Mouse (Mus musculus): ENCODE measurements at regions not wholly inside any gene's neighbourhood (a gene's known extent, or its start where the extent isn't known, plus 50 kb on each side); places are given as distances from the start of the nearest gene placed in this dataset.
"Not testable (repeated sequence)": the region's sequence is repeated elsewhere in the genome, so short reads cannot be mapped to it uniquely, and the experiment has no call there.

DNA sequence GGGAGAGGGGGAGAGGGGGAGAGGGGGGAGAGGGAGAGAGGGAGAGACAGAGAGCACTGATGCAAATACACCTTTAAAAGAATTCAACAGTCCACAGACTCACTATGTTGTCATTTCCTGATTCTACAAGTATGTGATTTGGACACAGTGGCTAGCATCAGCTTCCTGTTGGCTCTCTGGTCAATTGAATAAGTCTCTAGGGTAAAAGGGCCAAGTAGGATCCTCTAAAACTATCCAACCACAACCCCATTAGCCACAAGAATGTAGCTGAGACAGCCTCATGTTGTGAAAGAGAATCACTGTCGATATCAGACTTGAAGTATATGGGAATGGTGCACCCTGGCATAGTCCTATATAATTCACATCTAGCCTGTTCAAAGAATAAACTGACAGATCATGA, 481.8 kb upstream of the Smim15 start:
- intact Hi-C loops (cut with DNase I) = no loop called here
- no peak for DNase-seq

DNA sequence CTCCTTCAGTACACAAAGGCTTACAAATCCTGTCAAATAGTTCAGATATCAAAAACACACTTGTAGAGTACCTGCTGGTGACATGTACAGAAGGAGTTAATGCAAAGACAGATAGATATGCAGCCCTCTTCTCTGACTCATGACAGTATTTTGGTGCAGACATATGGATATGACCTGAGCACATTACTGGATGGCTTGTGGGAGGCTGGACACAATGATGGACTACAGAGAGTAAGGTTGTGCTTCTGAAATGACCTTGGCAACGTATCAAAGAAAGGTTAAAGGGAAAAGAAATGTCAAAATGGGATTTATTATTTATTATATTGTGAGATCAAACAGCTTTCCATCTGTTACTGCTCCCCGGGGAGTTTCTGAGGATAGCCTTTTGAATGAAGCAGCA, 482.7 kb upstream of the Smim15 start:
- no peak for DNase-seq
- intact Hi-C loops (cut with DNase I) = no loop called here

DNA sequence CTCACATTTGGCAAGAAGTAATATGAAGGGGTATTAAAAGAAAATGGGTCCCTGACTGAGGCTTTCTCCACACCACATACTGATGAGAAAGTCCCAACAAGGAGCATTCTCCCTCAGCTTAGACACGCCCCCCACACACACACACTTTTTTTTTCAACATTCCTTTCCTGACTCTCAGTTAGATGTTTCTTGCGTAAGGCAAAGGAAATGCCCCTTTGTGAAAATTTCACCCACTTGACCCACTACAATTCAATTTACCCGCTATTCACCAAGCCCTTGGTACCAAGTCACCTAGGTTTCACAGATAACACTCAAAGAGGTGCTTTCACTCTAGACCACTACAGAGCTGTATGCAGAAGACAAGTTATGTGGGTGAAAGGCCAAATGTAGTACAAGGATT, 488.3 kb upstream of the Smim15 start:
- intact Hi-C loops (cut with DNase I) = no loop called here
- no peak for DNase-seq

DNA sequence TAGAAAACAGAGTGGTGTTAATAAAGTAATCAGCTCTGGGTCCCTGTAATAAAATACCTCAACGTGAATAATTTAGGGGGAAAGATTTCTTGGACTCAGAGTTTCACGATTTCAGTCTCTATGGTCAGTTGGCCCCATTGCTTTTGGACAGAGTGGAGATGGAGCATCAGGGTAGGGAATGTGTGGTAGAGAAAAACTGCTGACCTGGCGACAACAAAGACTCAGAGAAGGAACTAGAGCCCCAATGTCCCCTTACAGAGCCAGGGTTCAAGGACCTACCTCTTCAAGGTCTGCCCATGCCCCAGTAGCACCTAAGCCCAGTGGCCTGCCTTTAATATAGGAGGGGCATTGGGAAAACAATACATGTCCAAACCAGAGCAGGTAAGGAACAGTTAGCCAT, 490.2 kb upstream of the Smim15 start:
- DNase-seq = no peak
- intact Hi-C loops (cut with DNase I) = no loop called here

DNA sequence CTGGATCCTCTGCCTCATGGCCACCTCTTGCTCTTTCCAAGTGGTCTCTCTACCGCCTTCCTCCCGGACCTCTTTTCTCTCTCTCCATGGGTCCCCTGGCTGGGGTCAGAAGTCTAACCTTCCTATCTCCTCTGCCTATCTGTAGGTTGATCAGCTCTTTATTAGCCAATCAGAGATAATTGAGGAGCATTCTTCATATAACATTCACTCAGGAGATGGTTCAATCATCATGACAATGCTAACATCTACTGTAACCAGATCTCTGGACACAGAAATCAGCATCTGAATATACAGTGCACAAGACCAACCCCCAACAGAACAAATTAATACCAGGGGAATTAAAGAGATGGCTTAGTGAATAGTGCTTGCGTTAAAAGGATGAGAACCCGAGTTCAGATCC, 492.1 kb upstream of the Smim15 start:
- intact Hi-C loops (cut with DNase I) = no loop called here
- DNase-seq = no peak

DNA sequence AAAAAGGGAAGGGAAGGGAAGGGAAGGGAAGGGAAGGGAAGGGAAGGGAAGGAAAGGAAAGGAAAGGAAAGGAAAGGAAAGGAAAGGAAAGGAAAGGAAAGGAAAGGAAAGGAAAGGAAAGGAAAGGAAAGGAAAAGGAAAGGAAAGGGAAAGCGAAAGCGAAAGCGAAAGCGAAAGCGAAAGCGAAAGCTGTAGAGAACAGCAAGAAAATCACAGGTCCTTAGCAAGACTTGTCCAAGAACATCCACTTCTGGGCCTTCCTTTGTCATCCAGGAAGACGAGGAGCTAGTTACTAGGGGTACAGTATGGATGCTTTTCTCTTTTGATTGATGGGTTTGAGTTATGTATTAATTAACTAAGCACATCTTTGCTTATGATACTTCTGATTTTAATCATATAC, 494.3 kb upstream of the Smim15 start:
- DNase-seq; intact Hi-C loops (cut with DNase I): not testable (repeated sequence)

DNA sequence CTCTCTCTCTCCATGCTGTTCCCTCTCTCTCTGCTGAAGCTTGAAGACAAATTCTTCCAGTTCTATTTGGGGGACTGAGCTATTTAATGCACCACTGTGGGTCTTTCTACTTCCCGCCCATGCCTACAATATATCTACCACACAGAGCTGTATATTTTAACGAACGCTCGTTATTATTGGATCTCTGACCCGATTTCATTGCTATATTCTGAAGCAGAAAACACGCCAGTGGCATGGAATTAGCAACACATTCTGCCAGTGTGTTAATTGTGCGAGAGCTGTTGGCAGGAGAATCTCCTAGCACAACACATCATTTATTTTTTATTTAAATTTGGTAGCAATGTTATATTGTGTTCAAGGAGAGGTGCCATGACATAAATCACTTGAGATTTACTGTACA, 497.2 kb upstream of the Smim15 start:
- intact Hi-C loops (cut with DNase I) = no loop called here

DNA sequence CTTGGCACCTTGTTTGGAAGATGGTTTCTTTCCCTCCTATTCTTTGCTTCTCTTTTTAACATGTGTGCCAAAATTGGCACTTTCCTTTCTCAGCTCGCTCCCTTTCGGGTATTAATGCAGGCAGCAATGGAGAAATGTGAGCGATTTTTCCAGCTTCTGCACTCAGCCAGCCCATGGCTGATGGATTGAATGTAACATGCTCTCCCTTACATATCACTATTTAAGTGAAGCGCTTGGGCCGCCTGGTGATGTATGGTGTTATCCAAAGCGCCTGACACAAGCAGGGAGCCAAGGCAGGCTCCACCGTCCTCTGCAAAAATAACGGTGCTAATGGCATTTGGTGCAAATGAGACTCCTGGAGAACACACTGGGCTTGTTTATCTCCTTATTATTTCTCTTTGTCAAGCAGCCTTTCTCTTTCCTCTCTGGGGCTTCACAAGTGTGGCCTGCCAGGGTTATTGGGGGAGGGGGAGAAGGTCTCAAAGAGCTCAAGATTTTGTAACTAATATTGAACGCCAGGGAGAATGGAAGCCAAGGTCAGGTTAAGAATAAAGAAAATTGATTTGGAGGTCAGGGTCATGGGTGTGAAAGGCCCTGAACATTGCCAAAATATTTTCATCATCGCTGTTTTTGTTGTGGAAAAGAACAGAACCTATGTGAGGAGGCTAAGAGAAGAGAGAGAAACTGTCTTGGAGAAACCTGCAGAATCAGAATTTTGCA, 497.9 kb upstream of the Smim15 start:
- no peak for DNase-seq
- intact Hi-C loops (cut with DNase I) = no loop called here

More for the DNA sequence above, 497.2 kb upstream of the Smim15 start:
- no peak for DNase-seq

DNA sequence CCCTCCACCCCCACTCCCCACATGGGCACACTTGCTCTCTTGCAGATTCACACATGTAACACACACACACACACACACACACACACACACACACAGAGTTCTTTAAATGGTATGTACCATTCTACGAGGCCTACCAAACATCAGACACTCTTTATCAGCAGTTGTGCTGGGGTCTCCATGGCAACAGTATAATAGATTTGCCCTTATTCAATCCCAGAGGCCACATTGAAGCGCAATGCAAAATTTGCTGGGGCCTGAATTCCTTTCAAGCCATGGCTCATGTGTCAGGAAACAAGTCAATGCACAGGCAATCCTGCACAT, 502.7 kb upstream of the Smim15 start:
- no peak for DNase-seq
- intact Hi-C loops (cut with DNase I) = no loop called here

DNA sequence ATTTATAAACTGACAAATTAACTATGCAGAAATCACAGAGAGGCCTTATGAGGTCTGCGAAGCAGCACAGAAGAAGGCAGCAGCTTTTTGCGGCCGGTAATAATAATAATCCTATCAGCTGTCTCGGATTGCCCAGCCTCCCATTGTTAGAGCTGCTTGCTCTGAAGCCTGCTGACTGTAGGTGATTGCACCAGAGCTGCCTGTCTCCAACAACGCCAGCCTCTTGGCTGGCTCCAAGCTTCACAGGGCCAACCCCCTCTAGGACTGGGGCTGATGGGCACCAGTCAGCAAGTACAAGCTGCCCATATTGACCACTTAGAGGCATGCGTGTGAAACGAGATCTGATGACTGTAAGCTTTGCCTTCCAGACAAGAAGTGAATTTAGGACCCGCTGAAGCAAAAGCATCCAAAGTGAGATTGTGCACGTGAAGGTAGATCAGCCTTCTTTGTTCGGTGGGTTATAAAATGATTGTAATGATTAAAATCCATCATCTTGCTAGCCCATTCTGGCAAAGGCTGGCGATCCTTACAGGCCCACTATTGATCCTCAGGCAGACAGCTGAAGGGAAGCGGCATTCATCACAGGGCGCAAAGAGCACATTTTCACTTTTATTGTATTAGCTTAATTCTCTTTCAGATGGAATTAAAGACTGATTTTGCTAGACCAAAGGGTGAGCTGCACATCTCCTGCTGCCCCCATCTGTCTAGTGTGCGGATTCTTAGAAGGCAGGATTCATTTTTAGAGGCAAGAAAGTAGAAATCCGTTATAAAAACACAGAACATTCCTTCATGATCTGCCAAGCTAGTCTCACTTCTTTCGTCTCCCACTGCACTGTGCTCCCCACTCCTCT, 503.2 kb upstream of the Smim15 start:
- DNase-seq = peak; percentile 72
- intact Hi-C loops (cut with DNase I) = no loop called here

DNA sequence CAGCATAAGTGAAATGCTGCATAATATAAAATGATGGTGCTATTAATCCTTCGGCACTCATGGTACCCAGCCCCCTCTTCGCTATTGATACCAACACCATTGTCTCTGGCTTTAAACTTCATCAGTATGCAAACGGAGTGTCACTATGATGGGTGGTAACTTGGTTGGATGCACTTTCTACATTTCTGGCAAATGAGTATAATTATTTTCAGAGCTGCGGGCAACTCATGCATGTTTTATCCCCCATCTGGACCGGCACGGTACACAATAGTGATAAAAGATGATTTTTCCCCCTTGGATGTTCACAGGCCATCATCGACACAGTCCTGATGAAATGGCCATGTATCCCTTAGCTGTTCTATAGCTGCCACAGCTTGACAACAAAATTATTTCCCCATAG, 503.9 kb upstream of the Smim15 start:
- DNase-seq = no peak
- intact Hi-C loops (cut with DNase I) = no loop called here

DNA sequence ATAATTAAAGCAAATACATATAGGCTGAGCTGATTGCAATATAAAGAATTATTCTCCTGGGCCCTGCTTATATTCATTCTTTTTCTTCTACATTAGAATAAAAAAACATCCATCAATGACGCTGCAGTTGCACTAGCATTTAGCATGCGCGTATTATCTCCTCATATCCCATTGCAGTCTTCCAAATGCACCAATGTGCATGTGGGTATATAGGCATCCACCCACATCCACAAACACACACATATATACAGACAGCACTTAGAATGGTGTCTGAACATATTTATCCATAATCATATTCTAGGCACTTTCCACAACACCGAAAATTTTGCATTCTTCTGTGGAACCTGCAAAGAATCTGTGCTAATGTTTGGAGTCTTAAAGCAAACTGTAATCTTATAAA, 504.4 kb upstream of the Smim15 start:
- DNase-seq = no peak

DNA sequence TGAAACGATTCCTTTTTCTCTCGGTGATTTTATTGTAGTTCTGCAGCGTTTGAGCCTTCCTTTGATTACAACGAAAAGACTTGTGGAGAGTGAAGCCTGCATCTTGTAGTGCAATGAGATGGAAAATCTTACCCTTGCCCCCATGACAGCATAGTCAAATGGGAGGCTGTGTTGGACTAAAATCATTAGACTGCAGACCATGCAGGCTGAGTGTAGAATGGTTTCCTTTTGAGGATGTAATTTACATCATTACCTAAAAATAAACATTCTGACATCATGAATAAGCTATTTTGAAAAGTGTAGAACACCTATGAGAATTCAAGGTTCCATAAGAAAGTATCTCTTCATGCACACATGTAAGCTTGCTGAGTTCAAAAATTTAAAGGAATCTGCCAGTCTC, 504.9 kb upstream of the Smim15 start:
- intact Hi-C loops (cut with DNase I) = no loop called here
- DNase-seq = no peak

More for the DNA sequence above, 504.4 kb upstream of the Smim15 start:
- intact Hi-C loops (cut with DNase I) = no loop called here

DNA sequence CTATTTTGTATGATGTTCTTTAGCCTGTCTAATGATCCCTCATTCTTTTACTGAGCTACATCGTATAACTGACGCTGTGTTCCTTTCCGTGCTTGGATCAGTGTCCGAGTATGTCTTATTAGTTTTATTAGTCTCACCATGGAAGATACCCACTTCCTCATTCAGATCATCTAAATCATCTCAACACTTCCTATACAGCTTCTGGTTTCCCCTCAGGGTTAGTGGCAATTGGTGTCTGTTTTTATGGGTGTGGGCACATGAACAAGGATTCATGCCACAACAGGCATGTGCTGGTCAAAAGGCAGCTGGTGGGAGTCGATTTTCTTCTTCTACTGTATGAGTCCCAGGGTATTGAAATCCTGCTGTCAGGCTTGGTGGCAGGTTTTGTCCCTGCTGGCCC, 509.0 kb upstream of the Smim15 start:
- no peak for DNase-seq
- intact Hi-C loops (cut with DNase I) = no loop called here

DNA sequence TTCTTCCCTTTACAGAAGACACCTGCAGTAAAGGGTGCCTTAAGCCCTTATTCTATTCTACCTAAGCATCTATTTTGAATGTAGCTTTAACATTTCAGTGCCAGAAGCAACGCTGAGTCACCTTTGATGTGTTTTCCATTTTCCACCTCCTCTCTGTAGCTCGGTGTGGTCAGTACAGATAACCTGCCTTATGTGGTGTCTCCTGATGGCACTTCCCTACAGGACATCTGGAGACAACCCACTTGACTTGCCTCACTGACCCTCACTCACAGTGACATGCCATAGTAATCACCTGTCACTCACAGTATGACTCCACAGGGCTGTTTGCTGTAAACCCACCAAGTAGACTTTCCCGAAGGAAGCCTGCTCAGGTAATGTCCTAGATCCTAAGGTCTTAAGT, 510.9 kb upstream of the Smim15 start:
- no peak for DNase-seq
- intact Hi-C loops (cut with DNase I) = no loop called here

DNA sequence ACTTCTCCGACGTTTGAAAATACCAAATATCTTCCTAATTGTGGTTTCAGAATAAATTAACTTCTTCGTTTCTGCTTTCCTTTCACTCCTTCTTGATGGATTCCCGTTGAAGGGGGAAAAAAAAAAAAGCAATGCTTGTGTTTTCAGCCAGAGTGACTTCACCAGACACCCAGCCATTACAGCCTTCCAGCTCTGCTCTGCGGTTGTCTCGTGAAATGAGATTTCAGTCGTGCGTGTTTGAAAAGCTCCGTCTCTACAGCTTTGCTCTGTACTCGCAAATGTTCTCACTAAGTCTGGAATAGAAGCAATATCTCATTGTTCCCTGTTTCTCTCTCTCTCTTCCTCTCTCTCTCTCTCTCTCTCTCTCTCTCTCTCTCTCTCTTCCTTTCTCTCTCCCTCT, 509.6 kb upstream of the Kif2a start:
- intact Hi-C loops (cut with DNase I) = no loop called here
- no peak for DNase-seq

DNA sequence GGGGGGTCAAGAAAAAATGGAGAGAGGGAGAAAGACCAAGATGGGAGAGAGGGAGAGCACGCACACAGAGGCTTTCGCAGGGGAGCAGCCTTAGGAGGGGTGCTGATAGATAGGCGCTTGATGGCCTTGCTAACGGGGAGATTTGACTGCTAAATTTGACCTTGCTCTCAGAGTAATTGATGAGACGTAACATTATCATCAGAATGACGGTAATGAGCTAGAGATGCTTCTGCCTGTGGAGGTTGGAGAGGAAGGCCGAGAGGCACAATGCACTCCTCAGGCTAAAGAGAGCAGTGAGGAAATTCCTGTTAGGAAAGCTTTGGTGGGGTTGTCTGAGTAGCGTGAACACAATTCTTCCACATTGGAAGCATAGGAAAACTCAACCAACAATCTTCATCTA, 509.1 kb upstream of the Kif2a start:
- DNase-seq = no peak

DNA sequence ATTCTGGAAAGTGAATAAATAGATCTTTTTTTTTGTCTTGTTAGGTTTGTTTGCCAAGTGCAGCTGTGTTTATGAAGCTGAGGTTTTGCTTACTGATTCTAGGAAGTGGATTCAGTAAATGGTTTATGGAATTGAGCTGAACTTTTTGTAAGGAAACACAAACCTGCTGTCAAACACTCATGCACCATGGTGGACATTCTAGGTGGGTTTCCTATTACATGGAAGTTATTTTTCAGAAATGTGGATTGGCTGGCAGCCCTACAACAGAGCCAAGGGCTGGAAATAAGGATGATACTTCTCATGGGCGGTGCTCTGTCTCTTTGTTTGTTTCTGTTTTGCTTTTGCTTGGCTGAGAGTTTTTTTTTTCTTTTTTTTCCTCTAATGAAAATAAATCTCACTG, 508.5 kb upstream of the Kif2a start:
- intact Hi-C loops (cut with DNase I) = no loop called here
- DNase-seq = no peak

More for the DNA sequence above, 509.1 kb upstream of the Kif2a start:
- intact Hi-C loops (cut with DNase I) = no loop called here

DNA sequence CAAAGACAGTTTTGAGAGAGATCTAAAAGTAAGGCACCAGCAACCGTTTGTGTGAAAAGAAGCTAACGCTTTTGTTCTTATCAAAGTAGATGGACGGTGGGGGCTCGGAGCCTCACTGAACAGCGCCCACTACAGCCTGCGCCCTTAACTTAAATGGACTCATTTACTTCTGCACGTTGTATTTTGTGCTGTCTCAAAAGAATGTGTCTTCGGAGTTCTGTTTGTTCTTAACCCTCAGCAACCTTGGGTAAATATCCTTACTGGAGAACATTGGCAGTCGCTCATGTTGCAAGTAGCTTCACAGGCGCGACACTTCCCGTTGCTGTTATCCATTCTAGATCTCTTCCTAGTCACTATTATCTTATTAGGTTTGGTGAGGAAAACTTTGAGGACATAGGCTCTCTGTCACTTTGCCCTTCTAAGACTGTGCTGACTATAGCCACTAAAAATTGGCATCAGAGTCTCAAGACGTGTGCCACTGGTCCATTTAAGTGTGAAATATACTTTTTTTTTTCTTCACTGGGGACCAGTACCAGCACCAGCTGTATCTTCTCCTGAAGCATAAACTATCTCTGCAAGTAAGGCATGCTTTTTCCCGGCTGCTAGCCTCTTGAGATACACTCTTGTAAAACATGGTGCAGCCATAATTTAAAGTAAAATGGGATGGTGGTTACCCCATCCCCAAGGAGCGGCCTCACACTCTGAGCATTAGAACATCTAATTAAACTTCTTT, 507.0 kb upstream of the Kif2a start:
- DNase-seq = no peak
- intact Hi-C loops (cut with DNase I) = no loop called here

DNA sequence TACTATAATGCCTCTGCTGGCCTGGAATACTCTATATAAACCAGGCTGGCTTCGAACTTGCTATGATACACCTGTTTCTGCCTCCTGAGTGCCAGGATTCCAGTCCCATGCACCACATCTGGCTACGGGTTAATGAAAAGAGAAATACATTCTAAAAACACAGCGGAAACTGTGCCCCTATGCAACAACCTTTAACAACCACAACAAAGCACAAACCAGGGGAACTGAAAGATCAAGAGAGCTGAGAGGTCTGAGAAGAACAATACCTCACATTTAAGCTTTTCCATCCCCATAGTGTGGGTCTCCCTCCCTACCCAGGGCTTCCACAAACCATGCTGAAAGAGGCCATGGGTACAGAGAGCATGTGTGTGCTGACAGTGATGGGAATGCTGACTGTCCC, 501.0 kb upstream of the Kif2a start:
- no peak for DNase-seq
- intact Hi-C loops (cut with DNase I) = no loop called here

DNA sequence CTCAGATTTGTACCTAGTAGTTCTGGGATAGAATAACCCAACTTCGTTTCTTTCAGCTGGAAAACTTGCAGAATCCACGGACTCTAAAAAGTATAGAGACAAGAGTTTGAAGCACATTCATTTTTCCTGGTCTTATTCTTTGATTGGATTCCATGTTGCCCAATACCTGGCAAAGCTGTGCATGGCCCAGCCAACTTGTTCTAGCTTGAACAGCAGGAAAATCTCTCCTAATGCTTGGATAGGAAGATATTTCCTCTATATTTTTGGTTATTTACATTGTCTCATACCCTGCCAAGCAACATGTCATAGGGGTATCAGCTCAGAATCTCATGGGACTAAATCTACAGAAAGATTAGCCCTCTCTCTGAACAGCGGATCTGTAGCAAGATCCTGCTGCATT, 492.3 kb upstream of the Kif2a start:
- no peak for DNase-seq
- intact Hi-C loops (cut with DNase I) = no loop called here
